Mouse (Mus musculus) heart, adult 9 months (tissue): ENCODE measurements around the gene Gm21977.
"Not testable (repeated sequence)": the region's sequence is repeated elsewhere in the genome, so short reads cannot be mapped to it uniquely, and the experiment has no call there.

Source experiments
- DNase-seq, 2 experiments: peaks; one replicate each; pipeline ENCODE4 v3.0.0; 2022; ENCODE audit warnings: low spot score in 2 of 2

The Gm21977 gene

DNA sequence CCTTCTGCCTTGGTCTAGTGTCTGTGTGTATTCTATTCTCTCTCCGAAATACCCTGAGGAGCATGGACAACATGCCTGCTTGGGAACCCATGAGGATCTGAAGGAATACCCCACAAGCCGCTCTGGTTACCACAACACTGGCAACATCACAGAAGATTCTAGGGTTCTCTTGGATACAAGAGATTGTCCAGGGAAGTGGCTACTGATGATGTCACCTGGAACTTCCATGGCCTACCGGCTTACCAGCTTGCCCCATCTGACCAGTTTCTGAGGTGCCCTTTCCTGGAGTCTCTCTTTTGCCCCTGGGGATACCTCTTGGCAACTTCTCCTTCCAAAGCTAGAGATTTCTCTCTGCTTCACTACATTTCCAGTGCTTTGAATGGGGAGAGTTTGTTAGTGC, at the start of gene Gm21977:
Gene Gm21977, minus strand, starts transcription at position 101 of the 400 bp plus-strand sequence.
- DNase-seq: not testable (repeated sequence)
